Mouse (Mus musculus): ENCODE data around the gene Prl7d1. TPM values are rescaled to one million over a fixed set of nuclear protein-coding genes. Genes with fewer than 3 reads are reported as not detected.

Gene Prl7d1
- not detected for polyA plus RNA-seq (2012; fragmentation: generic; extraction: Trizol)

GRCm38 (mm10) chr13:27716636-27717035 lies at the start of gene Prl7d1:
TSS of gene Prl7d1 (minus strand) at chr13:27716736.

GRCm38 (mm10) chr13:27667936-27668335 lies 48.6 kb downstream of the Prl7d1 start, which contains the start of gene Prl7a2:
TSS of gene Prl7a2 (minus strand) at chr13:27668036.

Other genes starting within 250 kb of the Prl7d1 start
- not detected for gene Prl8a8, start 203.5 kb downstream of the Prl7d1 start, polyA plus RNA-seq (2012; fragmentation: generic; extraction: Trizol)
- gene Prl8a9, start 152.1 kb downstream of the Prl7d1 start, polyA plus RNA-seq (2012; fragmentation: generic; extraction: Trizol): not detected
- not detected for gene Prl8a1, start 134.6 kb downstream of the Prl7d1 start, polyA plus RNA-seq (2012; fragmentation: generic; extraction: Trizol)
- gene Prl7b1, start 106.2 kb downstream of the Prl7d1 start, polyA plus RNA-seq (2012; fragmentation: generic; extraction: Trizol): not detected
- not detected for gene Prl7a1, start 74.2 kb downstream of the Prl7d1 start, polyA plus RNA-seq (2012; fragmentation: generic; extraction: Trizol)
- not detected for gene Prl7a2, start 48.7 kb downstream of the Prl7d1 start, polyA plus RNA-seq (2012; fragmentation: generic; extraction: Trizol)
- not detected for gene Prl7c1, start 64.1 kb upstream of the Prl7d1 start, polyA plus RNA-seq (2012; fragmentation: generic; extraction: Trizol)
- gene Prl2a1, start 84.9 kb upstream of the Prl7d1 start, polyA plus RNA-seq (2012; fragmentation: generic; extraction: Trizol): not detected
- gene Prl2c1, start 132.6 kb upstream of the Prl7d1 start, polyA plus RNA-seq (2012; fragmentation: generic; extraction: Trizol): not detected

Data from C3H10T1/2 (cell line).